Mouse (Mus musculus): ENCODE measurements around the gene Olfr868. TPM values are rescaled to one million over a fixed set of nuclear protein-coding genes. Genes with fewer than 3 reads are reported as not detected.

Gene Olfr868
- not detected for total RNA-seq (2023)

GRCm38 (mm10) chr9:20098326-20098725 lies at the start of gene Olfr868:
Gene Olfr868 (plus strand): TSS chr9:20098626.

DNA sequence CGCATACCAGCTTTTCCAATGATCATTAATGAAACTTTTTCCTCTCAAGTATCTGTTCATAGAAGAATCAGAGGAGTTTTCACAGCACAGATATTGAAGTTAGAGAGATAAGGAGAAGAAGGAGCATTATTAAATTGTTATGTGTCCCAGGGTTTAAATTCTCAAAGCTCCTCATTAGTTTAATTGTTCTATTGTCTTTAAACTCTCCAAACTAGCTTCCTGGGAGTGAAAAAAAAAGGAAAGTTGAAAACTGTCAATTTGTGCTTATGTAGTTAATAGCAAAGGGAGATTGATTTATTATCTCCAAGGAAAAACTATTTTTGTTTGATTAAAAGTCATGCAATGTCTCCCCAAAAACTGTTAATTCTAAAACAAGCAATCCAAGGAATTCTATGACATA lies 41.0 kb upstream of the Olfr868 start, which contains the start of gene Olfr867:
Gene Olfr867, minus strand, starts transcription at position 101 of the 400 bp plus-strand sequence.

GRCm38 (mm10) chr9:20128709-20129108 lies 30.3 kb downstream of the Olfr868 start, which contains the start of gene Olfr869:
Gene Olfr869 (plus strand): TSS chr9:20129009.

Other genes starting within 250 kb of the Olfr868 start
- gene Olfr860, start 248.9 kb upstream of the Olfr868 start, total RNA-seq (2023): not detected
- not detected for gene Olfr862, start 210.6 kb upstream of the Olfr868 start, total RNA-seq (2023)
- gene Olfr77, start 181.8 kb upstream of the Olfr868 start, total RNA-seq (2023): not detected
- gene Olfr866, start 70.6 kb upstream of the Olfr868 start, total RNA-seq (2023): not detected
- gene Olfr867, start 41.1 kb upstream of the Olfr868 start, total RNA-seq (2023): not detected
- gene Olfr869, start 30.4 kb downstream of the Olfr868 start, total RNA-seq (2023): not detected
- not detected for gene Olfr870, start 75.4 kb downstream of the Olfr868 start, total RNA-seq (2023)
- gene Olfr871, start 113.6 kb downstream of the Olfr868 start, total RNA-seq (2023): not detected
- not detected for gene Olfr872, start 138.5 kb downstream of the Olfr868 start, total RNA-seq (2023)
- under 1 TPM in 1 of 2 experiments, not detected in 1; 0.36 TPM for gene Olfr39, start 183.7 kb downstream of the Olfr868 start, total RNA-seq (2023)
- not detected for gene Olfr873, start 199.9 kb downstream of the Olfr868 start, total RNA-seq (2023)
- gene Olfr18, start 237.5 kb downstream of the Olfr868 start, total RNA-seq (2023): not detected

Data from T-cell, adult 66 days (primary cell).